Mouse (Mus musculus): ENCODE measurements around the gene Pgc.

The Pgc gene

GRCm38 (mm10) chr17:47708972-47709371 lies 17.7 kb upstream of the Pgc start:
- no peak for DNase-seq

- DNase-seq = no peak
Measured at GRCm38 (mm10) chr17:47710036-47710435, 16.6 kb upstream of the Pgc start.

- DNase-seq = no peak
Measured at GRCm38 (mm10) chr17:47711883-47712282, 14.8 kb upstream of the Pgc start.

- DNase-seq = no peak
Measured at GRCm38 (mm10) chr17:47712889-47713571, 13.6 kb upstream of the Pgc start.

GRCm38 (mm10) chr17:47715037-47715436 lies 11.6 kb upstream of the Pgc start:
- DNase-seq = no peak

GRCm38 (mm10) chr17:47721183-47721582 lies 5.5 kb upstream of the Pgc start:
- DNase-seq = no peak

- no peak for DNase-seq
Measured at GRCm38 (mm10) chr17:47730633-47731575, 4.3 kb downstream of the Pgc start.

GRCm38 (mm10) chr17:47735553-47736100 lies 9.0 kb downstream of the Pgc start:
- no peak for DNase-seq

GRCm38 (mm10) chr17:47736856-47737255 lies 10.2 kb downstream of the Pgc start, which contains the start of gene Tfeb:
Gene Tfeb, plus strand, starts transcription at chr17:47737030.
- peak; percentile 96 to 97 for DNase-seq

GRCm38 (mm10) chr17:47737271-47738065 lies 10.8 kb downstream of the Pgc start:
- DNase-seq = peak; percentile 68 to 73

GRCm38 (mm10) chr17:47738066-47738878 lies 11.6 kb downstream of the Pgc start:
- peak; percentile 58 to 70 for DNase-seq

GRCm38 (mm10) chr17:47738879-47739798 lies 12.5 kb downstream of the Pgc start:
- DNase-seq = peak; percentile 40 to 55

GRCm38 (mm10) chr17:47740186-47740585 lies 13.5 kb downstream of the Pgc start:
- DNase-seq = no peak

- DNase-seq = peak; percentile 24 to 30
Measured at GRCm38 (mm10) chr17:47742991-47743734, 16.5 kb downstream of the Pgc start.

- no peak for DNase-seq
Measured at GRCm38 (mm10) chr17:47744086-47744485, 17.4 kb downstream of the Pgc start.

- DNase-seq = peak in 1 of 2 experiments; percentile 33
Measured at GRCm38 (mm10) chr17:47744746-47745368, 18.2 kb downstream of the Pgc start.

GRCm38 (mm10) chr17:47748791-47749553 lies 22.3 kb downstream of the Pgc start:
- DNase-seq = no peak

- no peak for DNase-seq
Measured at GRCm38 (mm10) chr17:47749626-47750025, 23.0 kb downstream of the Pgc start.

- no peak for DNase-seq
Measured at GRCm38 (mm10) chr17:47750101-47750500, 23.5 kb downstream of the Pgc start.

All from thymus, postnatal 36 days (tissue).